17 mouse cellular contexts compared by ENCODE assay signal in the genomic region with DNA sequence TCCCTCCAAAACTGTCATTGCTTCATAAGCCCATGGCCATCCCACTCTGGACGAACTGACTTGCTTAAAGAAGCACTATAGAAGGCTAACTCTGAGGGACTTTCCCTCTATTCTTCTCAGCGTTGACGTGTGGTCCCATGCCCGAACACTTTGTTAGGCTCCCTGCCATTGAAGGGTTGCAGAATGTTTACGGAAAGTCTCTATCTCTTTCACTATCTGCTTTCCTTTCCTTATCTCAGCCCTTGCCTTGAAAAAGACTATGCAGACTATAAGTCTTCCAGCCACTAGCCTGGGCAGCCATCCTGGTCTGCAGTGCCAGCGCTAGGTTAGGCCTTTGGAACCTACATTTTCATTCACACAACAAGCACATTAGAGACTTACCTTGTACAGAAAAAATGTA. TPM values are rescaled to one million over a fixed set of nuclear protein-coding genes. Genes with fewer than 3 reads are reported as not detected.
DNase-seq lines count a peak whose midpoint lies in the region; ATAC-seq and TF ChIP-seq lines count a peak whose summit lies in the region.
"Had no signal": no experiment of that assay in that cellular context is flagged by ENCODE, and none has a peak within 500 bp of the region (broad histone marks: within the 10 kb centered on the region; RNA-seq: fewer than 3 reads in every experiment).

No protein-coding gene starts in this region.

- 27% methylated on average over 6 of the region's 6 CpGs for WGBS in heart, embryonic 15.5 days
- WGBS in lung, postnatal 0 days: 27% methylated on average over 6 of the region's 6 CpGs
- WGBS in heart, postnatal 0 days: 24% methylated on average over 6 of the region's 6 CpGs

- H3K9me3 ChIP-seq in heart, embryonic 15.5 days (replicated peaks): no peaks in the 10 kb centered on the region
- H3K9me3 ChIP-seq in lung, postnatal 0 days (ENCODE audit: low read length): no peaks in the 10 kb centered on the region
- no peaks in the 10 kb centered on the region for H3K9me3 ChIP-seq in heart, postnatal 0 days (replicated peaks; ENCODE audit: control insufficient read depth, low read length)
- H3K9me3 ChIP-seq: forebrain, embryonic 13.5 days; hindbrain, embryonic 15.5 days; liver, embryonic 15.5 days had no signal

- TF ChIP-seq EP300 in lung, postnatal 0 days (IDR thresholded peaks at IDR 0.05): peak; percentile 30; the same call in 1 of the 2 replicates
- TF ChIP-seq EP300 in heart, postnatal 0 days (IDR thresholded peaks at IDR 0.05; ENCODE audit: low read depth): no peak

- H3K4me1 ChIP-seq in heart, embryonic 15.5 days (replicated peaks): peaks cover 21% of the 10 kb centered on the region
- H3K4me1 ChIP-seq in lung, postnatal 0 days (ENCODE audit: insufficient read depth, low read depth, low read length): peaks cover 6% of the 10 kb centered on the region
- H3K4me1 ChIP-seq in heart, postnatal 0 days (ENCODE audit: control insufficient read depth, insufficient read depth): peaks cover 27% of the 10 kb centered on the region

- DNase-seq in gastrocnemius, adult 2 months: no peak
- no peak for DNase-seq in gastrocnemius, adult 18-20 months (ENCODE audit: low spot score)
- DNase-seq in heart, postnatal 36 days: no peak
- peak; percentile 24 for DNase-seq in lung, postnatal 0 days (ENCODE audit: low spot score)
- no peak for DNase-seq in lung, postnatal 4 days
- DNase-seq in heart, postnatal 0 days (ENCODE audit: low spot score): peak; percentile 9
- no peak for DNase-seq in spleen, postnatal 14 days (ENCODE audit: low spot score in 2 of 2)
- DNase-seq: cerebellum, adult 9-11 months; kidney, adult 18-20 months; kidney, postnatal 10 days; thymus, adult 18-20 months had no signal

- intact Hi-C loops in gastrocnemius, adult 2 months (cut with DNase I): loop anchor here (5.0 kb wide), 2 partner anchors 37 to 93 kb away; no protein-coding TSS in a partner anchor
- intact Hi-C loops in heart, postnatal 36 days (cut with DNase I): loop anchor here (5.0 kb wide), 2 partner anchors 37 to 57 kb away; no protein-coding TSS in a partner anchor

- peak overlapping the region; percentile 74 for H3K4me2 ChIP-seq in heart, embryonic 15.5 days
- H3K4me2 ChIP-seq in lung, postnatal 0 days (replicated peaks; ENCODE audit: low read depth, low read length): peak overlapping the region; percentile 60
- H3K4me2 ChIP-seq in heart, postnatal 0 days (ENCODE audit: low read depth, low read length): peak overlapping the region; percentile 66
- H3K4me2 ChIP-seq: forebrain, embryonic 13.5 days; hindbrain, embryonic 15.5 days; liver, embryonic 15.5 days had no signal

- H3K27me3 ChIP-seq in heart, embryonic 15.5 days: no peaks in the 10 kb centered on the region
- H3K27me3 ChIP-seq in lung, postnatal 0 days (replicated peaks; ENCODE audit: insufficient read depth, low read length): no peaks in the 10 kb centered on the region
- no peaks in the 10 kb centered on the region for H3K27me3 ChIP-seq in heart, postnatal 0 days (ENCODE audit: control insufficient read depth, insufficient read depth, low read length)
- H3K27me3 ChIP-seq: forebrain, embryonic 13.5 days; hindbrain, embryonic 15.5 days had no signal

- TF ChIP-seq CTCF in gastrocnemius, adult 2 months (IDR thresholded peaks at IDR 0.05): no peak
- no peak for TF ChIP-seq CTCF in lung, postnatal 0 days (IDR thresholded peaks at IDR 0.05)
- TF ChIP-seq CTCF in heart, postnatal 0 days (IDR thresholded peaks at IDR 0.05; ENCODE audit: low read depth): no peak

- peak overlapping the region; percentile 89 for H3K27ac ChIP-seq in gastrocnemius, adult 2 months
- peak overlapping the region; percentile 38 for H3K27ac ChIP-seq in heart, embryonic 15.5 days
- H3K27ac ChIP-seq in lung, postnatal 0 days (ENCODE audit: low read length): peak overlapping the region; percentile 12; the same call in 1 of the 2 replicates
- H3K27ac ChIP-seq in heart, postnatal 0 days (ENCODE audit: low read depth): peak overlapping the region; percentile 30
- H3K27ac ChIP-seq: forebrain, embryonic 13.5 days; hindbrain, embryonic 15.5 days; layer of hippocampus, adult 2 months; liver, embryonic 15.5 days had no signal

- H3K36me3 ChIP-seq in heart, embryonic 15.5 days: peaks cover 8% of the 10 kb centered on the region; the same call in 1 of the 2 replicates
- H3K36me3 ChIP-seq in lung, postnatal 0 days (ENCODE audit: insufficient read depth, low read length): no peaks in the 10 kb centered on the region
- peaks cover 10% of the 10 kb centered on the region; the same call in 1 of the 2 replicates for H3K36me3 ChIP-seq in heart, postnatal 0 days (replicated peaks; ENCODE audit: control insufficient read depth, insufficient read depth, low read length)
- H3K36me3 ChIP-seq: hindbrain, embryonic 15.5 days; liver, embryonic 15.5 days had no signal

- no peak overlapping the region for H3K9ac ChIP-seq in heart, embryonic 15.5 days
- H3K9ac ChIP-seq in lung, postnatal 0 days (replicated peaks; ENCODE audit: low read depth): no peak overlapping the region
- H3K9ac ChIP-seq in heart, postnatal 0 days (replicated peaks; ENCODE audit: low read depth, low read length): no peak overlapping the region
- H3K9ac ChIP-seq: forebrain, embryonic 13.5 days; hindbrain, embryonic 15.5 days; liver, embryonic 15.5 days had no signal

- no peak for ATAC-seq in heart, embryonic 15.5 days (replicated peaks; ENCODE audit: insufficient number of reproducible peaks, insufficient read depth, low FRiP score, low read depth)
- no peak for ATAC-seq in lung, postnatal 0 days
- ATAC-seq in heart, postnatal 0 days (ENCODE audit: insufficient read depth, low read depth): no peak
- ATAC-seq: forebrain, embryonic 13.5 days had no signal

- H3K4me3 ChIP-seq in gastrocnemius, adult 2 months: peak overlapping the region; percentile 82
- H3K4me3 ChIP-seq in heart, embryonic 15.5 days: peak overlapping the region; percentile 69
- 0 out of 2 replicates have a peak overlapping the region, but pooled peaks have one; percentile 53 for H3K4me3 ChIP-seq in lung, postnatal 0 days (ENCODE audit: low read depth, low read length)
- H3K4me3 ChIP-seq in heart, postnatal 0 days (ENCODE audit: low read depth, low read length): 0 out of 2 replicates have a peak overlapping the region, but pooled peaks have one; percentile 64
- H3K4me3 ChIP-seq: forebrain, embryonic 13.5 days; hindbrain, embryonic 15.5 days; layer of hippocampus, adult 2 months; liver, embryonic 15.5 days had no signal

RNA-seq across cellular contexts. Expression of a gene that starts 4.7 kb away (rescaled TPM):
- total RNA-seq in gastrocnemius, adult 2 months (2021): 10 to 100 TPM; 13.3 to 22.3 TPM
- 10 to 100 TPM; 13.7 to 19.2 TPM for total RNA-seq in gastrocnemius, adult 18-20 months (2021)
- polyA plus RNA-seq in heart, embryonic 15.5 days (2015; fragmentation: Nextera tagmentation; extraction: Ambion mirVana): 111 and 117 TPM in 2 replicates
- 10 to 100 TPM; 65.8 to 75.2 TPM for total RNA-seq in heart, postnatal 36 days (2021)
- polyA plus RNA-seq in lung, postnatal 0 days (2015; fragmentation: Nextera tagmentation; extraction: Ambion mirVana): 72.0 and 73.6 TPM in 2 replicates
- total RNA-seq in heart, postnatal 0 days (2014; rRNA removed; ENCODE audit: low replicate concordance): 120 and 124 TPM in 2 replicates
- polyA plus RNA-seq in heart, postnatal 0 days (2015; fragmentation: Nextera tagmentation; extraction: Ambion mirVana): 68.7 and 72.2 TPM in 2 replicates
- total RNA-seq: MEL had no signal

Comparison
In these comparisons a context has a peak if more than half of its experiments do, and no peak if none do; other contexts are left out.
1. DNase-seq: peak in lung, postnatal 0 days (single experiment) and heart, postnatal 0 days (single experiment); none in gastrocnemius, adult 2 months (single experiment), gastrocnemius, adult 18-20 months (single experiment), heart, postnatal 36 days (0 of 2), lung, postnatal 4 days (0 of 2) and spleen, postnatal 14 days (0 of 2).
2. H3K27ac ChIP-seq: peak in every context shown above with its lines; median percentile 89 in gastrocnemius, adult 2 months; 38 in heart, embryonic 15.5 days; 30 in heart, postnatal 0 days; 12 in lung, postnatal 0 days.
3. Peak in every context shown above with its lines, with median percentiles within 50 percentile points of each other: H3K4me3 ChIP-seq and H3K4me2 ChIP-seq.